Mouse (Mus musculus) lung, adult 2 months (tissue): ENCODE data around the gene Vps33b.

Experiments
- CTCF ChIP-seq: fragments of 200-500 bp; IDR thresholded peaks from 2 replicates; pipeline ENCODE4 v1.5.1; 2011; ENCODE audit warnings: mild to moderate bottlenecking, low read length, control low read depth; ENCODE audit not compliant: insufficient read depth
- POLR2A ChIP-seq: fragments of 200-500 bp; IDR thresholded peaks from 2 replicates; pipeline ENCODE4 v1.6.1; 2011; ENCODE audit warnings: low read depth, mild to moderate bottlenecking, control low read depth, low read length, borderline replicate concordance; ENCODE audit errors: extremely low read depth

- no peak for TF ChIP-seq CTCF
- TF ChIP-seq POLR2A = no peak
These were observed 12.2 kb downstream of the Vps33b start for GRCm38 (mm10) chr7:80281646-80282045.
